Mouse (Mus musculus): ENCODE measurements around the gene Faf1. TPM values are rescaled to one million over a fixed set of nuclear protein-coding genes. Genes with fewer than 3 reads are reported as not detected.

Faf1 gene
- polyA plus RNA-seq, 1 experiment from 2014 or later: 42.2 TPM

- Histone ChIP-seq H3K27ac (ENCODE audit: low read depth, low read length) (no peak overlapping the region), H3K36me3 (ENCODE audit: control insufficient read depth, insufficient read depth, low read length) (no peaks in the 10 kb centered on the region), H3K4me1 (ENCODE audit: control insufficient read depth, insufficient read depth, low read length) (no peaks in the 10 kb centered on the region), H3K4me3 (ENCODE audit: low read depth, low read length) (no peak overlapping the region), H3K9ac (replicated peaks; ENCODE audit: low read depth, low read length) (no peak overlapping the region), H3K27me3 (ENCODE audit: control insufficient read depth, insufficient read depth, low read length) (peaks cover 61% of the 10 kb centered on the region), H3K9me3 (ENCODE audit: control insufficient read depth, low read length) (no peaks in the 10 kb centered on the region), H3K4me2 (ENCODE audit: low read depth, low read length) (no peak overlapping the region)
- no peak for ATAC-seq (ENCODE audit: low read depth)
- WGBS: under 1% methylated on average over 19 of the region's 20 CpGs
These were observed 311.4 kb downstream of the Faf1 start for GRCm38 (mm10) chr4:109987560-109988362.

- H3K36me3 ChIP-seq (ENCODE audit: control insufficient read depth, insufficient read depth, low read length): no peaks in the 10 kb centered on the region
- H3K4me3 ChIP-seq (ENCODE audit: low read depth, low read length): no peak overlapping the region
- H3K9me3 ChIP-seq (ENCODE audit: control insufficient read depth, low read length): no peaks in the 10 kb centered on the region
- no peak overlapping the region for H3K9ac ChIP-seq (replicated peaks; ENCODE audit: low read depth, low read length)
- peaks cover 61% of the 10 kb centered on the region for H3K27me3 ChIP-seq (ENCODE audit: control insufficient read depth, insufficient read depth, low read length)
- WGBS: 7% methylated on average over 5 of the region's 5 CpGs
- no peak overlapping the region for H3K27ac ChIP-seq (ENCODE audit: low read depth, low read length)
- H3K4me1 ChIP-seq (ENCODE audit: control insufficient read depth, insufficient read depth, low read length): no peaks in the 10 kb centered on the region
- no peak for ATAC-seq (ENCODE audit: low read depth)
- no peak overlapping the region for H3K4me2 ChIP-seq (ENCODE audit: low read depth, low read length)
These were observed 312.0 kb downstream of the Faf1 start for GRCm38 (mm10) chr4:109988411-109988810.

- no peak for ATAC-seq (ENCODE audit: low read depth)
- H3K9ac ChIP-seq (replicated peaks; ENCODE audit: low read depth, low read length): no peak overlapping the region
- H3K27me3 ChIP-seq (ENCODE audit: control insufficient read depth, insufficient read depth, low read length): peaks cover 54% of the 10 kb centered on the region
- no peaks in the 10 kb centered on the region for H3K4me1 ChIP-seq (ENCODE audit: control insufficient read depth, insufficient read depth, low read length)
- H3K9me3 ChIP-seq (ENCODE audit: control insufficient read depth, low read length): no peaks in the 10 kb centered on the region
- H3K36me3 ChIP-seq (ENCODE audit: control insufficient read depth, insufficient read depth, low read length): no peaks in the 10 kb centered on the region
- WGBS: 34% methylated on average over 6 of the region's 6 CpGs
- H3K4me2 ChIP-seq (ENCODE audit: low read depth, low read length): no peak overlapping the region
- H3K27ac ChIP-seq (ENCODE audit: low read depth, low read length): no peak overlapping the region
- H3K4me3 ChIP-seq (ENCODE audit: low read depth, low read length): no peak overlapping the region
These were observed 312.8 kb downstream of the Faf1 start for GRCm38 (mm10) chr4:109989213-109989612.

GRCm38 (mm10) chr4:110006044-110006443, 329.7 kb downstream of the Faf1 start:
- no peak overlapping the region for H3K4me2 ChIP-seq (ENCODE audit: low read depth, low read length)
- 93% methylated on average over 1 of the region's 1 CpGs for WGBS
- ATAC-seq (ENCODE audit: low read depth): no peak

More at GRCm38 (mm10) chr4:110006044-110006443, 329.7 kb downstream of the Faf1 start:
- Histone ChIP-seq H3K4me1 (ENCODE audit: control insufficient read depth, insufficient read depth, low read length) (no peaks in the 10 kb centered on the region), H3K36me3 (ENCODE audit: control insufficient read depth, insufficient read depth, low read length) (no peaks in the 10 kb centered on the region), H3K27ac (ENCODE audit: low read depth, low read length) (no peak overlapping the region), H3K9me3 (ENCODE audit: control insufficient read depth, low read length) (no peaks in the 10 kb centered on the region), H3K4me3 (ENCODE audit: low read depth, low read length) (no peak overlapping the region), H3K9ac (replicated peaks; ENCODE audit: low read depth, low read length) (no peak overlapping the region), H3K27me3 (ENCODE audit: control insufficient read depth, insufficient read depth, low read length) (no peaks in the 10 kb centered on the region)

Other genes starting within 250 kb of the Faf1 start
- 95.5 and 99.6 TPM in 2 replicates for gene Rnf11, start 191.9 kb upstream of the Faf1 start, polyA plus RNA-seq (2014; fragmentation: Nextera tagmentation; extraction: Ambion mirVana)
- gene 4930522H14Rik, start 145.3 kb upstream of the Faf1 start, polyA plus RNA-seq (2014; fragmentation: Nextera tagmentation; extraction: Ambion mirVana): not detected in 2 replicates
- gene Cdkn2c, start 9.4 kb upstream of the Faf1 start, polyA plus RNA-seq (2014; fragmentation: Nextera tagmentation; extraction: Ambion mirVana): 1.0 and 1.6 TPM in 2 replicates